Mouse (Mus musculus): ENCODE data around the gene Gsx1. TPM values are rescaled to one million over a fixed set of nuclear protein-coding genes. Genes with fewer than 3 reads are reported as not detected.

Gene Gsx1
- not detected in 2 replicates for polyA plus RNA-seq (2015; fragmentation: Nextera tagmentation; extraction: Ambion mirVana)

- H3K9me3 ChIP-seq: no peaks in the 10 kb centered on the region
- WGBS: 0% methylated on average over 31 of the region's 37 CpGs
- no peaks in the 10 kb centered on the region for H3K36me3 ChIP-seq
- no peak within 1 kb of the TSS for H3K9ac ChIP-seq
- no peak within 1 kb of the TSS for H3K27ac ChIP-seq
- peaks cover 20% of the 10 kb centered on the region for H3K4me1 ChIP-seq (replicated peaks)
- peaks cover 83% of the 10 kb centered on the region for H3K27me3 ChIP-seq (replicated peaks)
- peak within 1 kb of the TSS; percentile 35 for H3K4me3 ChIP-seq (replicated peaks)
- peak within 1 kb of the TSS; percentile 70 for H3K4me2 ChIP-seq (replicated peaks)
- peak; percentile 89 for ATAC-seq
Measured at GRCm38 (mm10) chr5:147188571-147188975, at the start of gene Gsx1. Gsx1 (plus strand) TSS chr5:147188696.

- Histone ChIP-seq H3K27ac (no peak overlapping the region), H3K27me3 (replicated peaks) (no peaks in the 10 kb centered on the region), H3K9ac (no peak overlapping the region), H3K4me3 (replicated peaks) (no peak overlapping the region), H3K36me3 (no peaks in the 10 kb centered on the region), H3K4me1 (replicated peaks) (no peaks in the 10 kb centered on the region), H3K9me3 (no peaks in the 10 kb centered on the region), H3K4me2 (replicated peaks) (no peak overlapping the region)
- no peak for ATAC-seq
Measured at GRCm38 (mm10) chr5:147147340-147147739, 41.2 kb upstream of the Gsx1 start.

DNA sequence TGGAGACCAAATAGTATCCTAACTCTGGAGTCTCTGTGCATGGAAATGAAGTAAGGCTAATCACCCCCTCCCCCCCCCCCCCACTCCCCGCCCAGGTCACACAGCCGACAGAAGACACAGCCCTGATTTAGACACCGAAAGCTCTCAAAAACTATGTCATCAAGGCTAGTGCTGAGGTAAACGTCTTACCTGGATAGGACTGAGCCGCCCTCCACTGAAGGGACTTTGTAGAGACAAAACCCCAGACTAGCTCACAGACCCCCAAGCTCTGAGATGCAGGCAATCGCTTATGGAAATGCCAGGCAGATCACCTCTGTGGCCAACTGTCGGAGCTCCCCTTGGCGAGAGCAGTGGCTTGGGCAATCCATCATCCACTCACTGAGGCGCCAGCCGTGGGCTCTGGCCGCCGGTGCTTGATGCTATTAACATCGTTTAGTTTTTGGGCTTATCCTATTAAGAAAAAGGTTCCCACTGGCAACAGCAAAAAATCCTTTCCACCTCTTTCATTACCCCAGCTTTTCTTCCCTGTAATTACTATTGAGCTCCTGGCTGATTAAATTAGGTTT, 33.6 kb upstream of the Gsx1 start:
- no peak for ATAC-seq
- Histone ChIP-seq H3K9ac (no peak overlapping the region), H3K4me2 (replicated peaks) (no peak overlapping the region), H3K36me3 (no peaks in the 10 kb centered on the region), H3K27ac (no peak overlapping the region), H3K4me3 (replicated peaks) (no peak overlapping the region), H3K4me1 (replicated peaks) (no peaks in the 10 kb centered on the region), H3K27me3 (replicated peaks) (no peaks in the 10 kb centered on the region), H3K9me3 (no peaks in the 10 kb centered on the region)
- 21% methylated on average over 13 of the region's 13 CpGs for WGBS

GRCm38 (mm10) chr5:147155449-147156133, 32.9 kb upstream of the Gsx1 start:
- no peak overlapping the region for H3K4me2 ChIP-seq (replicated peaks)
- H3K4me1 ChIP-seq (replicated peaks): no peaks in the 10 kb centered on the region
- ATAC-seq: no peak
- no peak overlapping the region for H3K9ac ChIP-seq
- H3K27ac ChIP-seq: no peak overlapping the region
- no peaks in the 10 kb centered on the region for H3K27me3 ChIP-seq (replicated peaks)
- no peaks in the 10 kb centered on the region for H3K36me3 ChIP-seq
- H3K9me3 ChIP-seq: no peaks in the 10 kb centered on the region
- whole genome bisulfite sequencing: 25% methylated on average over 13 of the region's 13 CpGs
- H3K4me3 ChIP-seq (replicated peaks): no peak overlapping the region

DNA sequence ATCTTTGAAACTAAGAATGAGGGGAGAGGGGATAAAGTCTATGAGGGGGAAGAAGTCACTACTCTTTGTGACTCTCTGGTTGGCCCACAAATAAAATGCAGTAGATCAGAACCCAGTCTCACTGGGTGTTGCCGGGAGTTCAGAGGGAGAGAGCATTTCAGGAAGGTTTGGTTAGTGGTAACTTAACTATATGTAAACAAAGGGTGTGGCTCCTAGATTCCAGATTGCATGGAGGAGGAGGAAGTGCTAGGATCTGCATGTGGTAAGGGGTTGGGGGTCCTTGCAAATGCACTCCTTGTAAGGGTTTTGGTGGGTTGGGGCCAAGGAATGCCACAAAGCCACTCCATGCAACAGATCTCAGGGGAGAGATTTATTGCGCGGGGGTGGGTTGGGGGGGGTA, 32.1 kb upstream of the Gsx1 start:
- Histone ChIP-seq H3K9ac (no peak overlapping the region), H3K4me3 (replicated peaks) (no peak overlapping the region), H3K4me1 (replicated peaks) (no peaks in the 10 kb centered on the region), H3K27ac (no peak overlapping the region), H3K9me3 (no peaks in the 10 kb centered on the region), H3K27me3 (replicated peaks) (no peaks in the 10 kb centered on the region), H3K36me3 (no peaks in the 10 kb centered on the region), H3K4me2 (replicated peaks) (no peak overlapping the region)
- ATAC-seq: no peak
- 26% methylated on average over 3 of the region's 3 CpGs for WGBS

- Histone ChIP-seq H3K9ac (no peak overlapping the region), H3K4me1 (replicated peaks) (no peaks in the 10 kb centered on the region), H3K9me3 (no peaks in the 10 kb centered on the region), H3K4me2 (replicated peaks) (no peak overlapping the region), H3K27ac (no peak overlapping the region), H3K27me3 (replicated peaks) (no peaks in the 10 kb centered on the region), H3K36me3 (no peaks in the 10 kb centered on the region), H3K4me3 (replicated peaks) (no peak overlapping the region)
- WGBS: 74% methylated on average over 7 of the region's 7 CpGs
- no peak for ATAC-seq
Measured at GRCm38 (mm10) chr5:147157441-147157840, 31.1 kb upstream of the Gsx1 start.

GRCm38 (mm10) chr5:147159320-147159719, 29.2 kb upstream of the Gsx1 start:
- no peak for ATAC-seq
- WGBS: 81% methylated on average over 6 of the region's 6 CpGs
- H3K9ac ChIP-seq: no peak overlapping the region

GRCm38 (mm10) chr5:147159792-147160191, 28.7 kb upstream of the Gsx1 start:
- 81% methylated on average over 2 of the region's 2 CpGs for WGBS
- Histone ChIP-seq H3K27me3 (replicated peaks) (no peaks in the 10 kb centered on the region), H3K36me3 (no peaks in the 10 kb centered on the region), H3K4me3 (replicated peaks) (no peak overlapping the region), H3K9ac (no peak overlapping the region), H3K4me2 (replicated peaks) (no peak overlapping the region), H3K27ac (no peak overlapping the region), H3K9me3 (no peaks in the 10 kb centered on the region), H3K4me1 (replicated peaks) (no peaks in the 10 kb centered on the region)
- no peak for ATAC-seq

More at GRCm38 (mm10) chr5:147159320-147159719, 29.2 kb upstream of the Gsx1 start:
- Histone ChIP-seq H3K27me3 (replicated peaks) (no peaks in the 10 kb centered on the region), H3K4me3 (replicated peaks) (no peak overlapping the region), H3K9me3 (no peaks in the 10 kb centered on the region), H3K4me2 (replicated peaks) (no peak overlapping the region), H3K4me1 (replicated peaks) (no peaks in the 10 kb centered on the region), H3K27ac (no peak overlapping the region), H3K36me3 (no peaks in the 10 kb centered on the region)

- no peak overlapping the region for H3K27ac ChIP-seq
- no peak for ATAC-seq
- no peak overlapping the region for H3K4me3 ChIP-seq (replicated peaks)
- no peak overlapping the region for H3K4me2 ChIP-seq (replicated peaks)
- H3K4me1 ChIP-seq (replicated peaks): no peaks in the 10 kb centered on the region
- 82% methylated on average over 6 of the region's 6 CpGs for WGBS
- H3K9ac ChIP-seq: no peak overlapping the region
- H3K9me3 ChIP-seq: no peaks in the 10 kb centered on the region
- H3K27me3 ChIP-seq (replicated peaks): no peaks in the 10 kb centered on the region
- no peaks in the 10 kb centered on the region for H3K36me3 ChIP-seq
Measured at GRCm38 (mm10) chr5:147165060-147165459, 23.4 kb upstream of the Gsx1 start.

DNA sequence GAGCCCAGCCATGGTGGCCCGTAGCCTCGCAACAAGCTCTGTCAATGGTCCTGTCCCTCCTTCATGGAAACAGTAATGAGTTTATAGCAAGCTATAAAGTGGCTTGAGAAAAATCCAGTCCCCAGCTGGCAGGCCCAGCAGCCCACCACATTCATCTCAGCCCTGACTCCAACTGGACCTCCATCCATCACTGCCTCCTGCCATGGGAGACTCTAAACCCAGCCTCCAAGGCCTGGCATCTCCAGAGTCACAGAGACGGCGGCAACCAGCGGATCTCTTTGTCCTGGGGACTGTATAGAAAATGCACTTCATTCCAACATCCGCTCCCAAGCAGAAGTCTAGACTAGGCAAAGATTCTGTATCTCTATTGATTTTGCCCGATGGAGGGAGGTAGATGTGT, 18.4 kb upstream of the Gsx1 start:
- H3K36me3 ChIP-seq: no peaks in the 10 kb centered on the region

DNA sequence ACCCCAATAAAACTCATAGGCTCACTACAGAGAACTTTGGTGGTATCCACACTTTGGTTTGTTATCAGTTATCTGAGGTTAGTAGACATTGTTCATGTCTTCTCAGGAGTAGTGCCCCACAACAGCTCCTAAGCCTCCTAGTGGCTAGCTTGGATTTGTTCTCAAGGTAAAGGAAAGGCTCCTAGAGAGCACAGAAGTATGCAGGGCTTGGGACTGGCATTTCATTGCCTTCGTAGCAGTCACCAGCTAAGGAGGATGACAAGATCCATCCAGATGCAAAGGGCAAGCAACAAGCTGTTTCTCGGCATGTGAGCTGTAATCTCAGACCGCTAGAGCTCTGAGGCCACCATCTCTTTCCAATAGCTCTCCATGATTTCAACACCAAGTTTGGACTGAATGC, 14.4 kb upstream of the Gsx1 start:
- no peaks in the 10 kb centered on the region for H3K4me1 ChIP-seq (replicated peaks)
- no peak overlapping the region for H3K9ac ChIP-seq
- 84% methylated on average over 3 of the region's 3 CpGs for WGBS
- H3K9me3 ChIP-seq: no peaks in the 10 kb centered on the region
- H3K36me3 ChIP-seq: no peaks in the 10 kb centered on the region
- H3K27ac ChIP-seq: no peak overlapping the region
- H3K27me3 ChIP-seq (replicated peaks): peaks cover 5% of the 10 kb centered on the region; the same call in 1 of the 2 replicates
- no peak overlapping the region for H3K4me3 ChIP-seq (replicated peaks)
- ATAC-seq: no peak
- H3K4me2 ChIP-seq (replicated peaks): no peak overlapping the region

More for the DNA sequence above, 18.4 kb upstream of the Gsx1 start:
- H3K4me1 ChIP-seq (replicated peaks): no peaks in the 10 kb centered on the region
- H3K9ac ChIP-seq: no peak overlapping the region
- H3K27me3 ChIP-seq (replicated peaks): peaks cover 5% of the 10 kb centered on the region; the same call in 1 of the 2 replicates
- no peak overlapping the region for H3K4me3 ChIP-seq (replicated peaks)
- ATAC-seq: no peak
- no peak overlapping the region for H3K4me2 ChIP-seq (replicated peaks)
- 76% methylated on average over 7 of the region's 7 CpGs for WGBS
- no peak overlapping the region for H3K27ac ChIP-seq
- H3K9me3 ChIP-seq: no peaks in the 10 kb centered on the region

DNA sequence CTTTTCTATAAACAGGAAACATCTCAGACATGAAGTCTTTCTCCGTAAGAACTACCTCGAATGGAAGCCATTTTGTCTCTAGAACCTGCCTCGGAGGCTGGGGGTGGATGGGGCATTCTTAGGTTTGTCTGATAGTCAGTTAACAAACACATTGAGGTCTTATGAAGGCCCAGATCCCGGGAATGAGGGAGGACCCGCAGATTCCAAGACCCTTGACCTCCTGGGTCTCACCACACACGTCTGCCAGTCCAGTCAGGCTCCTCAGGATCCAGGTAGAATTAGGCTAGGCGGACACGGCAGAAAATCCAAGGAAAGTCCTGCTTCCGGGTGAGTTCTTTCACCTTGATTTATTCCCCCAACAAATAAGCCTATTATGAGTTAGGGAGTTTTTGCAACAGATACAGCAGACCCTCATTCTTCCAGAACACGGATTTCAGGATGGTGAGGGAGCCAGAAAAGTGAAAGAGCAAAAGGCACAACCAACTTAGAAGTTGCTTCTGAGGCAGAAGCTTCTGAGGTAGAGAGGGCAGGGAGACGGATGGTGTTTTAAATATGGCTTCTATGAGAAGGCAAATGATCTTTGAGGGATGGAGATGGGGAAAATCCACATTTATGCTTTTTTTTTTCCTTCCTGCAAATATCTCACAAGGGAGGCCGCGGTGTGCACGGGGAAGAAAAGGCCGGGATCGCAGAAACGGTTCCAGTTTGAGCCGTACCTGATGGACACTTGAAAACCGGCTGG, 3.2 kb upstream of the Gsx1 start:
- Histone ChIP-seq H3K4me3 (replicated peaks) (no peak overlapping the region), H3K4me1 (replicated peaks) (peaks cover 20% of the 10 kb centered on the region), H3K36me3 (no peaks in the 10 kb centered on the region), H3K4me2 (replicated peaks) (peak overlapping the region; percentile 51), H3K27ac (no peak overlapping the region), H3K9ac (no peak overlapping the region), H3K27me3 (replicated peaks) (peaks cover 56% of the 10 kb centered on the region), H3K9me3 (no peaks in the 10 kb centered on the region)
- WGBS: 6% methylated on average over 19 of the region's 19 CpGs
- no peak for ATAC-seq
